In genomic region chr1:88286887-88287696, GRCm38 (mm10) we compare ENCODE assay signal across 27 mouse cellular contexts. TPM values are rescaled to one million over a fixed set of nuclear protein-coding genes. Genes with fewer than 3 reads are reported as not detected.
A peak's percentile ranks its signal among the peaks of the same experiment; 100 is the strongest.
DNase-seq lines count a peak whose midpoint lies in the region; ATAC-seq lines count a peak whose summit lies in the region.
"Had no signal": no experiment of that assay in that cellular context is flagged by ENCODE, and none has a peak within 500 bp of the region (broad histone marks: within the 10 kb centered on the region; RNA-seq: fewer than 3 reads in every experiment).

No protein-coding gene starts in this region.

- DNase-seq in heart, embryonic 10.5 days (ENCODE audit: low spot score), result peak; percentile 88
- no peak for DNase-seq in heart, postnatal 10 days
- DNase-seq in lung, postnatal 25 days (ENCODE audit: low spot score), result no peak
- DNase-seq in hindbrain, embryonic 14.5 days (ENCODE audit: low spot score), result no peak
- DNase-seq in cerebellum, postnatal 10 days, result no peak
- DNase-seq: layer of hippocampus, postnatal 36 days had no signal

- no peak overlapping the region for H3K4me2 ChIP-seq in lung, embryonic 16.5 days (ENCODE audit: low read depth, low read length)
- no peak overlapping the region for H3K4me2 ChIP-seq in hindbrain, embryonic 14.5 days (replicated peaks)
- H3K4me2 ChIP-seq: embryonic facial prominence, embryonic 13.5 days; forebrain, embryonic 12.5 days; heart, embryonic 15.5 days; hindbrain, embryonic 15.5 days; limb, embryonic 12.5 days; liver, embryonic 15.5 days; lung, embryonic 15.5 days; midbrain, embryonic 12.5 days; stomach, embryonic 15.5 days had no signal

- no peaks in the 10 kb centered on the region for H3K4me1 ChIP-seq in heart, embryonic 10.5 days
- no peaks in the 10 kb centered on the region for H3K4me1 ChIP-seq in lung, embryonic 16.5 days (replicated peaks; ENCODE audit: control insufficient read depth, insufficient read depth, low read length)
- H3K4me1 ChIP-seq in hindbrain, embryonic 14.5 days (replicated peaks; ENCODE audit: control insufficient read depth, insufficient read depth, low read length), result no peaks in the 10 kb centered on the region
- H3K4me1 ChIP-seq: embryonic facial prominence, embryonic 13.5 days; forebrain, embryonic 12.5 days; heart, embryonic 15.5 days; hindbrain, embryonic 15.5 days; limb, embryonic 12.5 days; liver, embryonic 15.5 days; lung, embryonic 15.5 days; midbrain, embryonic 12.5 days; stomach, embryonic 15.5 days had no signal

- 0 out of 2 replicates have a peak, but pooled peaks have one; percentile 5 for ATAC-seq in lung, embryonic 16.5 days (ENCODE audit: low read depth)
- peak; percentile 2 for ATAC-seq in CD4-positive, CD25-positive, alpha-beta regulatory T cell, adult 4 months
- peak; percentile 8 for ATAC-seq in megakaryocyte-erythroid progenitor cell, adult 5-6 weeks (replicated peaks; ENCODE audit: low FRiP score, low TSS enrichment, poor library complexity, severe bottlenecking)
- no peak for ATAC-seq in hindbrain, embryonic 14.5 days (ENCODE audit: low FRiP score)

- no peaks in the 10 kb centered on the region for H3K36me3 ChIP-seq in heart, embryonic 10.5 days
- no peaks in the 10 kb centered on the region for H3K36me3 ChIP-seq in lung, embryonic 16.5 days (ENCODE audit: control insufficient read depth, insufficient read depth, low read length)
- H3K36me3 ChIP-seq in hindbrain, embryonic 14.5 days (replicated peaks; ENCODE audit: control insufficient read depth, insufficient read depth), result no peaks in the 10 kb centered on the region
- H3K36me3 ChIP-seq: embryonic facial prominence, embryonic 13.5 days; forebrain, embryonic 12.5 days; heart, embryonic 15.5 days; hindbrain, embryonic 15.5 days; limb, embryonic 12.5 days; liver, embryonic 15.5 days; lung, embryonic 15.5 days; midbrain, embryonic 12.5 days; stomach, embryonic 15.5 days had no signal

- no peak overlapping the region for H3K27ac ChIP-seq in heart, embryonic 10.5 days
- H3K27ac ChIP-seq in lung, embryonic 16.5 days (ENCODE audit: low read length), result no peak overlapping the region
- H3K27ac ChIP-seq in hindbrain, embryonic 14.5 days, result no peak overlapping the region
- H3K27ac ChIP-seq: embryonic facial prominence, embryonic 13.5 days; forebrain, embryonic 12.5 days; heart, embryonic 15.5 days; hindbrain, embryonic 15.5 days; limb, embryonic 12.5 days; liver, embryonic 15.5 days; lung, embryonic 15.5 days; midbrain, embryonic 12.5 days; stomach, embryonic 15.5 days had no signal

- no peak overlapping the region for H3K9ac ChIP-seq in lung, embryonic 16.5 days (ENCODE audit: low read length)
- no peak overlapping the region for H3K9ac ChIP-seq in hindbrain, embryonic 14.5 days
- H3K9ac ChIP-seq: embryonic facial prominence, embryonic 13.5 days; forebrain, embryonic 12.5 days; heart, embryonic 15.5 days; hindbrain, embryonic 15.5 days; limb, embryonic 12.5 days; liver, embryonic 15.5 days; lung, embryonic 15.5 days; midbrain, embryonic 12.5 days; stomach, embryonic 15.5 days had no signal

- no peaks in the 10 kb centered on the region for H3K27me3 ChIP-seq in heart, embryonic 10.5 days (ENCODE audit: insufficient read depth, poor library complexity, severe bottlenecking)
- no peaks in the 10 kb centered on the region for H3K27me3 ChIP-seq in lung, embryonic 16.5 days (ENCODE audit: control insufficient read depth, insufficient read depth, low read depth, low read length)
- H3K27me3 ChIP-seq in hindbrain, embryonic 14.5 days (ENCODE audit: control insufficient read depth, insufficient read depth, low read length), result no peaks in the 10 kb centered on the region
- H3K27me3 ChIP-seq: embryonic facial prominence, embryonic 13.5 days; forebrain, embryonic 12.5 days; heart, embryonic 15.5 days; hindbrain, embryonic 15.5 days; limb, embryonic 12.5 days; liver, embryonic 15.5 days; lung, embryonic 15.5 days; midbrain, embryonic 12.5 days; stomach, embryonic 15.5 days had no signal

- peaks cover 80% of the 10 kb centered on the region for H3K9me3 ChIP-seq in heart, embryonic 10.5 days
- H3K9me3 ChIP-seq in lung, embryonic 16.5 days (ENCODE audit: control insufficient read depth, low read length), result peaks cover 53% of the 10 kb centered on the region
- peaks cover 98% of the 10 kb centered on the region for H3K9me3 ChIP-seq in hindbrain, embryonic 14.5 days (ENCODE audit: control insufficient read depth, low read length)
- H3K9me3 ChIP-seq: liver, embryonic 15.5 days; stomach, embryonic 15.5 days had no signal

- H3K4me3 ChIP-seq in heart, embryonic 10.5 days, result no peak overlapping the region
- H3K4me3 ChIP-seq in lung, embryonic 16.5 days (ENCODE audit: low read length), result no peak overlapping the region
- H3K4me3 ChIP-seq in hindbrain, embryonic 14.5 days (replicated peaks; ENCODE audit: low read length), result no peak overlapping the region
- H3K4me3 ChIP-seq: embryonic facial prominence, embryonic 13.5 days; erythroblast, embryonic 14.5 days; forebrain, embryonic 12.5 days; heart, embryonic 15.5 days; hindbrain, embryonic 15.5 days; limb, embryonic 12.5 days; liver, embryonic 15.5 days; lung, embryonic 15.5 days; midbrain, embryonic 12.5 days; stomach, embryonic 15.5 days had no signal

- 67% methylated on average over 13 of the region's 13 CpGs for WGBS in heart, embryonic 10.5 days
- WGBS in lung, embryonic 16.5 days, result 70% methylated on average over 13 of the region's 13 CpGs
- 75% methylated on average over 13 of the region's 13 CpGs for WGBS in hindbrain, embryonic 14.5 days

- intact Hi-C loops in heart, postnatal 10 days (cut with DNase I), result no loop called here

RNA-seq across cellular contexts. Expression of gene Trpm8, which starts 9.6 kb away (rescaled TPM):
- polyA plus RNA-seq in heart, embryonic 10.5 days (2016; fragmentation: Nextera tagmentation; extraction: Ambion mirVana), result 0.11 and 0.15 TPM in 2 replicates
- not detected for total RNA-seq in heart, postnatal 10 days (2021)
- 0.04 TPM in 1 of 2 replicates, not detected in the other for polyA plus RNA-seq in lung, embryonic 16.5 days (2015; fragmentation: Nextera tagmentation; extraction: Ambion mirVana)
- polyA plus RNA-seq in CD4-positive, CD25-positive, alpha-beta regulatory T cell, adult 4 months (2017; shearing (Covaris generic)), result not detected
- total RNA-seq in megakaryocyte-erythroid progenitor cell, adult 5-6 weeks (2014; fragmentation: Nextera tagmentation), result not detected in 2 replicates
- not detected in 2 replicates for total RNA-seq in megakaryocyte-erythroid progenitor cell, adult 5-6 weeks (2017)
- 0.10 and 0.17 TPM in 2 replicates for polyA plus RNA-seq in hindbrain, embryonic 14.5 days (2014; fragmentation: Nextera tagmentation; extraction: Ambion mirVana)
- total RNA-seq: adrenal gland, postnatal 10 days; gastrocnemius, adult 8-10 months; granulocyte monocyte progenitor cell, adult 5-6 weeks; heart, postnatal 4 days; megakaryocyte progenitor cell, adult 5-6 weeks had no signal
- polyA plus RNA-seq: embryonic facial prominence, embryonic 13.5 days; erythroblast, embryonic 14.5 days; forebrain, embryonic 12.5 days; heart, embryonic 15.5 days; intestine, embryonic 14.5 days; kidney, adult 2 months; limb, embryonic 12.5 days; liver, embryonic 15.5 days; midbrain, embryonic 12.5 days; neural tube, embryonic 11.5 days; stomach, embryonic 15.5 days had no signal

RNA-seq across cellular contexts. Expression of gene Hjurp, which starts 9.7 kb away (rescaled TPM):
- 143 and 155 TPM in 2 replicates for polyA plus RNA-seq in heart, embryonic 10.5 days (2016; fragmentation: Nextera tagmentation; extraction: Ambion mirVana)
- total RNA-seq in heart, postnatal 10 days (2021), result 10 to 100 TPM; 43.5 to 44.5 TPM
- 184 and 186 TPM in 2 replicates for polyA plus RNA-seq in lung, embryonic 16.5 days (2015; fragmentation: Nextera tagmentation; extraction: Ambion mirVana)
- polyA plus RNA-seq in CD4-positive, CD25-positive, alpha-beta regulatory T cell, adult 4 months (2017; shearing (Covaris generic)), result 10 to 100 TPM; 56.6 to 72.9 TPM
- total RNA-seq in megakaryocyte-erythroid progenitor cell, adult 5-6 weeks (2014; fragmentation: Nextera tagmentation), result 203 and 209 TPM in 2 replicates
- 173 and 190 TPM in 2 replicates for total RNA-seq in megakaryocyte-erythroid progenitor cell, adult 5-6 weeks (2017)
- polyA plus RNA-seq in hindbrain, embryonic 14.5 days (2014; fragmentation: Nextera tagmentation; extraction: Ambion mirVana), result 64.1 and 64.5 TPM in 2 replicates
